In genomic region chr19:21127079-21127745, GRCm38 (mm10) we compare ENCODE assay signal across 12 mouse cellular contexts.
DNase-seq lines count a peak whose midpoint lies in the region; ATAC-seq and TF ChIP-seq lines count a peak whose summit lies in the region.
"Had no signal": no experiment of that assay in that cellular context is flagged by ENCODE, and none has a peak within 500 bp of the region (broad histone marks: within the 10 kb centered on the region; RNA-seq: fewer than 3 reads in every experiment).

No protein-coding gene starts in this region.

- H3K9ac ChIP-seq in lung, embryonic 15.5 days, result no peak overlapping the region
- H3K9ac ChIP-seq in stomach, postnatal 0 days (ENCODE audit: low read length), result no peak overlapping the region
- H3K9ac ChIP-seq in hindbrain, postnatal 0 days (replicated peaks; ENCODE audit: low read length), result no peak overlapping the region

- 52% methylated on average over 8 of the region's 8 CpGs for WGBS in lung, adult 2 months
- WGBS in lung, embryonic 15.5 days, result 76% methylated on average over 8 of the region's 8 CpGs
- WGBS in stomach, postnatal 0 days, result 75% methylated on average over 8 of the region's 8 CpGs
- WGBS in hindbrain, postnatal 0 days, result 90% methylated on average over 8 of the region's 8 CpGs

- TF ChIP-seq CTCF in gastrocnemius, adult 2 months (IDR thresholded peaks at IDR 0.05), result no peak
- TF ChIP-seq CTCF in lung, adult 2 months (IDR thresholded peaks at IDR 0.05; ENCODE audit: insufficient read depth, low read length), result no peak
- no peak for TF ChIP-seq CTCF in stomach, postnatal 0 days (IDR thresholded peaks at IDR 0.05; ENCODE audit: low read depth)
- no peak for TF ChIP-seq CTCF in hindbrain, postnatal 0 days (IDR thresholded peaks at IDR 0.05; ENCODE audit: low read depth)

- H3K4me2 ChIP-seq in lung, embryonic 15.5 days, result no peak overlapping the region
- H3K4me2 ChIP-seq in stomach, postnatal 0 days (replicated peaks; ENCODE audit: low read depth), result no peak overlapping the region
- no peak overlapping the region for H3K4me2 ChIP-seq in hindbrain, postnatal 0 days (ENCODE audit: low read depth, low read length)
- H3K4me2 ChIP-seq: midbrain, embryonic 11.5 days had no signal

- no peak for ATAC-seq in lung, embryonic 15.5 days (ENCODE audit: borderline replicate concordance, extremely low read depth, low FRiP score, low TSS enrichment)
- peak; percentile 18; the same call in 1 of the 2 replicates for ATAC-seq in stomach, postnatal 0 days (ENCODE audit: low FRiP score, low TSS enrichment)
- ATAC-seq in hindbrain, postnatal 0 days, result no peak
- ATAC-seq: forebrain, embryonic 14.5 days had no signal

- H3K27ac ChIP-seq in gastrocnemius, adult 2 months, result peak overlapping the region; percentile 53
- 0 out of 2 replicates have a peak overlapping the region, but pooled peaks have one; percentile 2 for H3K27ac ChIP-seq in lung, embryonic 15.5 days
- H3K27ac ChIP-seq in stomach, postnatal 0 days (replicated peaks), result peak overlapping the region; percentile 20; the same call in 1 of the 2 replicates
- H3K27ac ChIP-seq in hindbrain, postnatal 0 days, result no peak overlapping the region
- H3K27ac ChIP-seq: hindbrain, embryonic 10.5 days had no signal

- H3K4me3 ChIP-seq in gastrocnemius, adult 2 months, result no peak overlapping the region
- H3K4me3 ChIP-seq in lung, adult 2 months (replicated peaks; ENCODE audit: extremely low read depth, low read depth, low read length), result no peak overlapping the region
- H3K4me3 ChIP-seq in lung, embryonic 15.5 days, result no peak overlapping the region
- H3K4me3 ChIP-seq in stomach, postnatal 0 days (ENCODE audit: low read depth, low read length), result no peak overlapping the region
- H3K4me3 ChIP-seq in hindbrain, postnatal 0 days (ENCODE audit: low read length), result no peak overlapping the region
- H3K4me3 ChIP-seq: hindbrain, embryonic 10.5 days had no signal

- H3K4me1 ChIP-seq in lung, adult 2 months (ENCODE audit: control insufficient read depth, insufficient read depth, low read length), result peaks cover 4% of the 10 kb centered on the region; the same call in 1 of the 2 replicates
- no peaks in the 10 kb centered on the region for H3K4me1 ChIP-seq in lung, embryonic 15.5 days
- H3K4me1 ChIP-seq in stomach, postnatal 0 days (replicated peaks; ENCODE audit: control insufficient read depth, insufficient read depth), result no peaks in the 10 kb centered on the region
- no peaks in the 10 kb centered on the region for H3K4me1 ChIP-seq in hindbrain, postnatal 0 days (ENCODE audit: insufficient read depth, low read length)
- H3K4me1 ChIP-seq: hindbrain, embryonic 10.5 days had no signal

- H3K9me3 ChIP-seq in lung, embryonic 15.5 days, result no peaks in the 10 kb centered on the region
- H3K9me3 ChIP-seq in stomach, postnatal 0 days (ENCODE audit: control insufficient read depth, low read length), result no peaks in the 10 kb centered on the region
- H3K9me3 ChIP-seq in hindbrain, postnatal 0 days (ENCODE audit: low read length), result no peaks in the 10 kb centered on the region
- H3K9me3 ChIP-seq: hindbrain, embryonic 10.5 days had no signal

- no peaks in the 10 kb centered on the region for H3K36me3 ChIP-seq in lung, embryonic 15.5 days
- no peaks in the 10 kb centered on the region for H3K36me3 ChIP-seq in stomach, postnatal 0 days (ENCODE audit: control insufficient read depth, insufficient read depth, low read length)
- H3K36me3 ChIP-seq in hindbrain, postnatal 0 days (ENCODE audit: insufficient read depth, low read length), result no peaks in the 10 kb centered on the region
- H3K36me3 ChIP-seq: hindbrain, embryonic 10.5 days had no signal

- H3K27me3 ChIP-seq in lung, embryonic 15.5 days, result no peaks in the 10 kb centered on the region
- H3K27me3 ChIP-seq in stomach, postnatal 0 days (ENCODE audit: control insufficient read depth, insufficient read depth, low read length), result no peaks in the 10 kb centered on the region
- H3K27me3 ChIP-seq in hindbrain, postnatal 0 days (ENCODE audit: insufficient read depth, low read length), result no peaks in the 10 kb centered on the region

- no peak for DNase-seq in gastrocnemius, adult 2 months
- DNase-seq in gastrocnemius, postnatal 14 days, result no peak
- DNase-seq in lung, adult 18-20 months, result peak; percentile 15 to 28
- no peak for DNase-seq in lung, adult 2 months
- DNase-seq in stomach, postnatal 0 days (ENCODE audit: low spot score), result no peak
- no peak for DNase-seq in hindbrain, postnatal 0 days (ENCODE audit: low spot score)
- no peak for DNase-seq in cerebellum, adult 11 months
- DNase-seq: adrenal gland, postnatal 36 days had no signal

- TF ChIP-seq POLR2A in lung, adult 2 months (IDR thresholded peaks at IDR 0.05; ENCODE audit: borderline replicate concordance, extremely low read depth, low read depth, low read length), result no peak

- intact Hi-C loops in gastrocnemius, adult 2 months (cut with DNase I), result no loop called here
- intact Hi-C loops in gastrocnemius, postnatal 14 days (cut with DNase I; ENCODE audit: low total_unique reads), result no loop called here

- TF ChIP-seq EP300 in stomach, postnatal 0 days (optimal IDR thresholded peaks at IDR 0.05), result no peak

Comparison
In these comparisons a context has a peak if more than half of its experiments do, and no peak if none do; other contexts are left out.
1. DNase-seq: peak in lung, adult 18-20 months (2 of 2); none in gastrocnemius, adult 2 months (single experiment), gastrocnemius, postnatal 14 days (single experiment), lung, adult 2 months (single experiment), stomach, postnatal 0 days (single experiment), hindbrain, postnatal 0 days (single experiment) and cerebellum, adult 11 months (single experiment).